Mouse (Mus musculus): ENCODE results near the gene Ssbp4. TPM values are rescaled to one million over a fixed set of nuclear protein-coding genes. Genes with fewer than 3 reads are reported as not detected.

The Ssbp4 gene
- total RNA-seq, 1 experiment: 85.5 TPM

GRCm38 (mm10) chr8:70614469-70614868, 5.8 kb upstream of the Ssbp4 start:
- in situ Hi-C loops (cut with MboI; ENCODE audit: low sequenced_read_pairs in 2 of 2, unreplicated experiment in 2 of 2): no loop called here
- no peak overlapping the region for H3K27ac ChIP-seq (ENCODE audit: insufficient read depth, low read depth, low read length, poor library complexity, severe bottlenecking)
- no peak overlapping the region for H3K4me3 ChIP-seq (ENCODE audit: insufficient read depth in 1 of 2, low read depth in 1 of 2, low read length in 2 of 2, poor library complexity in 1 of 2, severe bottlenecking in 1 of 2)
- TF ChIP-seq MAFK (IDR thresholded peaks at IDR 0.05; ENCODE audit: insufficient read depth, low read depth, low read length): no peak
- no peak for TF ChIP-seq ZC3H11A (IDR thresholded peaks at IDR 0.05; ENCODE audit: borderline replicate concordance, low read depth, low read length)
- TF ChIP-seq HCFC1 (IDR thresholded peaks at IDR 0.05; ENCODE audit: borderline replicate concordance, insufficient read depth, low read length): no peak
- no peak for TF ChIP-seq CHD2 (IDR thresholded peaks at IDR 0.05; ENCODE audit: low read depth, low read length)
- no peak for TF ChIP-seq ZNF384 (IDR thresholded peaks at IDR 0.05; ENCODE audit: low read depth, low read length)
- H3K36me3 ChIP-seq (ENCODE audit: control insufficient read depth, insufficient read depth, low read length, poor library complexity, severe bottlenecking): no peaks in the 10 kb centered on the region
- no peaks in the 10 kb centered on the region for H3K9me3 ChIP-seq (ENCODE audit: control insufficient read depth, insufficient read depth, low read depth, low read length)
- peaks cover 2 to 19% of the 10 kb centered on the region in 2 experiments; a peak in 2 of 4 replicates for H3K4me1 ChIP-seq (ENCODE audit: control insufficient read depth in 2 of 2, insufficient read depth in 2 of 2, low read length in 2 of 2, poor library complexity in 1 of 2)
- no peak for DNase-seq (ENCODE audit: low read depth, low spot score)
- H3K9ac ChIP-seq (ENCODE audit: insufficient read depth, low read depth, low read length, poor library complexity, severe bottlenecking): no peak overlapping the region

GRCm38 (mm10) chr8:70613763-70614162, 5.1 kb upstream of the Ssbp4 start:
- Histone ChIP-seq H3K9me3 (ENCODE audit: control insufficient read depth, insufficient read depth, low read depth, low read length) (no peaks in the 10 kb centered on the region), H3K4me1 (ENCODE audit: control insufficient read depth in 2 of 2, insufficient read depth in 2 of 2, low read length in 2 of 2, poor library complexity in 1 of 2) (peaks cover 2 to 21% of the 10 kb centered on the region in 2 experiments; a peak in 2 of 4 replicates), H3K9ac (ENCODE audit: insufficient read depth, low read depth, low read length, poor library complexity, severe bottlenecking) (no peak overlapping the region), H3K36me3 (ENCODE audit: control insufficient read depth, insufficient read depth, low read length, poor library complexity, severe bottlenecking) (no peaks in the 10 kb centered on the region), H3K27ac (ENCODE audit: insufficient read depth, low read depth, low read length, poor library complexity, severe bottlenecking) (no peak overlapping the region), H3K4me3 (ENCODE audit: insufficient read depth in 1 of 2, low read depth in 1 of 2, low read length in 2 of 2, poor library complexity in 1 of 2, severe bottlenecking in 1 of 2) (no peak overlapping the region)
- no peak for DNase-seq (ENCODE audit: low read depth, low spot score)
- TF ChIP-seq MAFK (IDR thresholded peaks at IDR 0.05; ENCODE audit: insufficient read depth, low read depth, low read length) (no peak), CHD2 (IDR thresholded peaks at IDR 0.05; ENCODE audit: low read depth, low read length) (no peak), ZC3H11A (IDR thresholded peaks at IDR 0.05; ENCODE audit: borderline replicate concordance, low read depth, low read length) (no peak), ZNF384 (IDR thresholded peaks at IDR 0.05; ENCODE audit: low read depth, low read length) (no peak), HCFC1 (IDR thresholded peaks at IDR 0.05; ENCODE audit: borderline replicate concordance, insufficient read depth, low read length) (no peak)
- in situ Hi-C loops (cut with MboI; ENCODE audit: low sequenced_read_pairs in 2 of 2, unreplicated experiment in 2 of 2): no loop called here

GRCm38 (mm10) chr8:70611849-70612248, 3.2 kb upstream of the Ssbp4 start:
- Histone ChIP-seq H3K4me1 (ENCODE audit: control insufficient read depth in 2 of 2, insufficient read depth in 2 of 2, low read length in 2 of 2, poor library complexity in 1 of 2) (peaks cover 0 to 12% of the 10 kb centered on the region in 2 experiments; a peak in 1 of 4 replicates), H3K27ac (ENCODE audit: insufficient read depth, low read depth, low read length, poor library complexity, severe bottlenecking) (no peak overlapping the region)

GRCm38 (mm10) chr8:70610796-70611771, 2.4 kb upstream of the Ssbp4 start:
- H3K9ac ChIP-seq (ENCODE audit: insufficient read depth, low read depth, low read length, poor library complexity, severe bottlenecking): peak overlapping the region; percentile 63
- H3K27ac ChIP-seq (ENCODE audit: insufficient read depth, low read depth, low read length, poor library complexity, severe bottlenecking): peak overlapping the region; percentile 98; the same call in 1 of the 2 replicates
- no peak for TF ChIP-seq ZC3H11A (IDR thresholded peaks at IDR 0.05; ENCODE audit: borderline replicate concordance, low read depth, low read length)
- TF ChIP-seq HCFC1 (IDR thresholded peaks at IDR 0.05; ENCODE audit: borderline replicate concordance, insufficient read depth, low read length): no peak
- no peak for TF ChIP-seq ZNF384 (IDR thresholded peaks at IDR 0.05; ENCODE audit: low read depth, low read length)
- no peak for TF ChIP-seq MAFK (IDR thresholded peaks at IDR 0.05; ENCODE audit: insufficient read depth, low read depth, low read length)
- no peak for TF ChIP-seq CHD2 (IDR thresholded peaks at IDR 0.05; ENCODE audit: low read depth, low read length)
- H3K4me1 ChIP-seq (ENCODE audit: control insufficient read depth in 2 of 2, insufficient read depth in 2 of 2, low read length in 2 of 2, poor library complexity in 1 of 2): peaks cover 0 to 11% of the 10 kb centered on the region in 2 experiments; a peak in 1 of 4 replicates
- no peaks in the 10 kb centered on the region for H3K9me3 ChIP-seq (ENCODE audit: control insufficient read depth, insufficient read depth, low read depth, low read length)
- no peaks in the 10 kb centered on the region for H3K36me3 ChIP-seq (ENCODE audit: control insufficient read depth, insufficient read depth, low read length, poor library complexity, severe bottlenecking)
- in situ Hi-C loops (cut with MboI; ENCODE audit: low sequenced_read_pairs in 2 of 2, unreplicated experiment in 2 of 2): no loop called here
- no peak for DNase-seq (ENCODE audit: low read depth, low spot score)
- H3K4me3 ChIP-seq (ENCODE audit: insufficient read depth in 1 of 2, low read depth in 1 of 2, low read length in 2 of 2, poor library complexity in 1 of 2, severe bottlenecking in 1 of 2): peak overlapping the region; percentile 78 to 99

More at GRCm38 (mm10) chr8:70611849-70612248, 3.2 kb upstream of the Ssbp4 start:
- DNase-seq (ENCODE audit: low read depth, low spot score): no peak
- Histone ChIP-seq H3K36me3 (ENCODE audit: control insufficient read depth, insufficient read depth, low read length, poor library complexity, severe bottlenecking) (no peaks in the 10 kb centered on the region), H3K4me3 (ENCODE audit: insufficient read depth in 1 of 2, low read depth in 1 of 2, low read length in 2 of 2, poor library complexity in 1 of 2, severe bottlenecking in 1 of 2) (peak overlapping the region; percentile 61 to 78), H3K9me3 (ENCODE audit: control insufficient read depth, insufficient read depth, low read depth, low read length) (no peaks in the 10 kb centered on the region), H3K9ac (ENCODE audit: insufficient read depth, low read depth, low read length, poor library complexity, severe bottlenecking) (peak overlapping the region; percentile 63)
- in situ Hi-C loops (cut with MboI; ENCODE audit: low sequenced_read_pairs in 2 of 2, unreplicated experiment in 2 of 2): no loop called here
- 0 out of 2 replicates have a peak, but pooled peaks have one; percentile 34 for TF ChIP-seq MAFK (IDR thresholded peaks at IDR 0.05; ENCODE audit: insufficient read depth, low read depth, low read length)
- TF ChIP-seq ZNF384 (IDR thresholded peaks at IDR 0.05; ENCODE audit: low read depth, low read length): no peak
- no peak for TF ChIP-seq CHD2 (IDR thresholded peaks at IDR 0.05; ENCODE audit: low read depth, low read length)
- peak; percentile 38; the same call in 1 of the 2 replicates for TF ChIP-seq HCFC1 (IDR thresholded peaks at IDR 0.05; ENCODE audit: borderline replicate concordance, insufficient read depth, low read length)
- TF ChIP-seq ZC3H11A (IDR thresholded peaks at IDR 0.05; ENCODE audit: borderline replicate concordance, low read depth, low read length): 0 out of 2 replicates have a peak, but pooled peaks have one; percentile 14

All from ES-E14 (cell line).